Mouse (Mus musculus): ENCODE measurements around the gene Lrrtm4. TPM values are rescaled to one million over a fixed set of nuclear protein-coding genes. Genes with fewer than 3 reads are reported as not detected.
A peak's percentile ranks its signal among the peaks of the same experiment; 100 is the strongest.

Lrrtm4 gene
- polyA plus RNA-seq (2016; fragmentation: Nextera tagmentation; extraction: Ambion mirVana): 4.7 TPM in 2 replicates

- Histone ChIP-seq H3K9ac (peak within 1 kb of the TSS; percentile 44), H3K9me3 (no peaks in the 10 kb centered on the region), H3K27ac (0 out of 2 replicates have a peak within 1 kb of the TSS, but pooled peaks have one; percentile 19), H3K4me2 (peak within 1 kb of the TSS; percentile 71), H3K27me3 (no peaks in the 10 kb centered on the region), H3K36me3 (replicated peaks) (no peaks in the 10 kb centered on the region), H3K4me1 (no peaks in the 10 kb centered on the region), H3K4me3 (replicated peaks) (peak within 1 kb of the TSS; percentile 46)
- ATAC-seq (ENCODE audit: low FRiP score): peak; percentile 86
- WGBS: 3% methylated on average over 6 of the region's 6 CpGs
Observed at GRCm38 (mm10) chr6:80018765-80019164, at the start of gene Lrrtm4. Gene Lrrtm4, plus strand, starts transcription at chr6:80018877.

- no peaks in the 10 kb centered on the region for H3K36me3 ChIP-seq (replicated peaks)
- H3K4me1 ChIP-seq: no peaks in the 10 kb centered on the region
- no peak overlapping the region for H3K27ac ChIP-seq
- peak overlapping the region; percentile 46 for H3K4me3 ChIP-seq (replicated peaks)
- peak; percentile 75 for ATAC-seq (ENCODE audit: low FRiP score)
- H3K9me3 ChIP-seq: no peaks in the 10 kb centered on the region
- WGBS: 4% methylated on average over 13 of the region's 14 CpGs
- peak overlapping the region; percentile 71 for H3K4me2 ChIP-seq
- H3K9ac ChIP-seq: peak overlapping the region; percentile 44
- H3K27me3 ChIP-seq: no peaks in the 10 kb centered on the region
Observed at GRCm38 (mm10) chr6:80019189-80019860, 648 bp downstream of the Lrrtm4 start.

- Histone ChIP-seq H3K27me3 (no peaks in the 10 kb centered on the region), H3K36me3 (replicated peaks) (no peaks in the 10 kb centered on the region), H3K9ac (peak overlapping the region; percentile 44; the same call in 1 of the 2 replicates), H3K27ac (no peak overlapping the region), H3K4me1 (no peaks in the 10 kb centered on the region), H3K9me3 (no peaks in the 10 kb centered on the region), H3K4me3 (replicated peaks) (peak overlapping the region; percentile 46), H3K4me2 (peak overlapping the region; percentile 71)
- 6% methylated on average over 10 of the region's 10 CpGs for WGBS
- peak; percentile 59; the same call in 1 of the 2 replicates for ATAC-seq (ENCODE audit: low FRiP score)
Observed at GRCm38 (mm10) chr6:80019861-80020230, 1.2 kb downstream of the Lrrtm4 start.

GRCm38 (mm10) chr6:80056849-80057248, 38.2 kb downstream of the Lrrtm4 start:
- Histone ChIP-seq H3K4me1 (no peaks in the 10 kb centered on the region), H3K9ac (no peak overlapping the region), H3K9me3 (no peaks in the 10 kb centered on the region), H3K36me3 (replicated peaks) (no peaks in the 10 kb centered on the region), H3K27ac (no peak overlapping the region), H3K4me3 (replicated peaks) (no peak overlapping the region), H3K4me2 (no peak overlapping the region), H3K27me3 (no peaks in the 10 kb centered on the region)
- ATAC-seq (ENCODE audit: low FRiP score): no peak

GRCm38 (mm10) chr6:80078001-80078400, 59.3 kb downstream of the Lrrtm4 start:
- no peaks in the 10 kb centered on the region for H3K4me1 ChIP-seq
- H3K4me2 ChIP-seq: no peak overlapping the region
- H3K9me3 ChIP-seq: no peaks in the 10 kb centered on the region
- no peaks in the 10 kb centered on the region for H3K27me3 ChIP-seq
- H3K4me3 ChIP-seq (replicated peaks): no peak overlapping the region
- no peak overlapping the region for H3K27ac ChIP-seq
- no peak overlapping the region for H3K9ac ChIP-seq
- ATAC-seq (ENCODE audit: low FRiP score): no peak
- H3K36me3 ChIP-seq (replicated peaks): no peaks in the 10 kb centered on the region
- 89% methylated on average over 2 of the region's 2 CpGs for WGBS

GRCm38 (mm10) chr6:80079290-80079689, 60.6 kb downstream of the Lrrtm4 start:
- H3K9me3 ChIP-seq: no peaks in the 10 kb centered on the region
- H3K9ac ChIP-seq: no peak overlapping the region
- H3K36me3 ChIP-seq (replicated peaks): no peaks in the 10 kb centered on the region
- H3K27me3 ChIP-seq: no peaks in the 10 kb centered on the region
- H3K4me2 ChIP-seq: no peak overlapping the region
- H3K4me1 ChIP-seq: no peaks in the 10 kb centered on the region
- H3K27ac ChIP-seq: no peak overlapping the region
- ATAC-seq (ENCODE audit: low FRiP score): no peak
- 88% methylated on average over 6 of the region's 6 CpGs for WGBS
- no peak overlapping the region for H3K4me3 ChIP-seq (replicated peaks)

GRCm38 (mm10) chr6:80094909-80095308, 76.2 kb downstream of the Lrrtm4 start:
- ATAC-seq (ENCODE audit: low FRiP score): no peak
- H3K27ac ChIP-seq: no peak overlapping the region
- 86% methylated on average over 4 of the region's 4 CpGs for WGBS

GRCm38 (mm10) chr6:80105343-80105742, 86.7 kb downstream of the Lrrtm4 start:
- no peaks in the 10 kb centered on the region for H3K27me3 ChIP-seq
- no peaks in the 10 kb centered on the region for H3K4me1 ChIP-seq
- H3K4me2 ChIP-seq: no peak overlapping the region
- 83% methylated on average over 2 of the region's 2 CpGs for WGBS
- H3K4me3 ChIP-seq (replicated peaks): no peak overlapping the region
- no peaks in the 10 kb centered on the region for H3K36me3 ChIP-seq (replicated peaks)
- H3K9me3 ChIP-seq: no peaks in the 10 kb centered on the region
- no peak overlapping the region for H3K9ac ChIP-seq
- H3K27ac ChIP-seq: no peak overlapping the region
- peak; percentile 46; the same call in 1 of the 2 replicates for ATAC-seq (ENCODE audit: low FRiP score)

More at GRCm38 (mm10) chr6:80094909-80095308, 76.2 kb downstream of the Lrrtm4 start:
- no peaks in the 10 kb centered on the region for H3K9me3 ChIP-seq
- no peak overlapping the region for H3K4me2 ChIP-seq
- no peaks in the 10 kb centered on the region for H3K4me1 ChIP-seq
- no peaks in the 10 kb centered on the region for H3K36me3 ChIP-seq (replicated peaks)
- no peak overlapping the region for H3K9ac ChIP-seq
- no peak overlapping the region for H3K4me3 ChIP-seq (replicated peaks)
- no peaks in the 10 kb centered on the region for H3K27me3 ChIP-seq

- no peaks in the 10 kb centered on the region for H3K36me3 ChIP-seq (replicated peaks)
- no peak for ATAC-seq (ENCODE audit: low FRiP score)
- no peaks in the 10 kb centered on the region for H3K27me3 ChIP-seq
- 72% methylated on average over 1 of the region's 1 CpGs for WGBS
- H3K4me2 ChIP-seq: no peak overlapping the region
- no peaks in the 10 kb centered on the region for H3K4me1 ChIP-seq
- no peak overlapping the region for H3K9ac ChIP-seq
- H3K4me3 ChIP-seq (replicated peaks): no peak overlapping the region
- H3K9me3 ChIP-seq: no peaks in the 10 kb centered on the region
- H3K27ac ChIP-seq: no peak overlapping the region
Observed at GRCm38 (mm10) chr6:80105843-80106242, 87.2 kb downstream of the Lrrtm4 start.

- H3K27me3 ChIP-seq: no peaks in the 10 kb centered on the region
- H3K9ac ChIP-seq: no peak overlapping the region
- H3K4me3 ChIP-seq (replicated peaks): no peak overlapping the region
- ATAC-seq (ENCODE audit: low FRiP score): no peak
- 95% methylated on average over 1 of the region's 1 CpGs for WGBS
- H3K36me3 ChIP-seq (replicated peaks): no peaks in the 10 kb centered on the region
- H3K27ac ChIP-seq: no peak overlapping the region
- no peaks in the 10 kb centered on the region for H3K4me1 ChIP-seq
- H3K4me2 ChIP-seq: no peak overlapping the region
- no peaks in the 10 kb centered on the region for H3K9me3 ChIP-seq
Observed at GRCm38 (mm10) chr6:80126419-80126818, 107.7 kb downstream of the Lrrtm4 start.

- Histone ChIP-seq H3K36me3 (replicated peaks) (no peaks in the 10 kb centered on the region), H3K4me3 (replicated peaks) (no peak overlapping the region), H3K4me2 (no peak overlapping the region), H3K9ac (no peak overlapping the region), H3K4me1 (no peaks in the 10 kb centered on the region), H3K27me3 (no peaks in the 10 kb centered on the region), H3K27ac (no peak overlapping the region), H3K9me3 (no peaks in the 10 kb centered on the region)
- 54% methylated on average over 4 of the region's 4 CpGs for WGBS
- no peak for ATAC-seq (ENCODE audit: low FRiP score)
Observed at GRCm38 (mm10) chr6:80162585-80162984, 143.9 kb downstream of the Lrrtm4 start.

- H3K9me3 ChIP-seq: no peaks in the 10 kb centered on the region
- ATAC-seq (ENCODE audit: low FRiP score): no peak
- H3K4me3 ChIP-seq (replicated peaks): no peak overlapping the region
- H3K27ac ChIP-seq: no peak overlapping the region
- 89% methylated on average over 1 of the region's 1 CpGs for WGBS
- no peaks in the 10 kb centered on the region for H3K36me3 ChIP-seq (replicated peaks)
- peaks cover 9% of the 10 kb centered on the region for H3K4me1 ChIP-seq
- H3K9ac ChIP-seq: no peak overlapping the region
- no peak overlapping the region for H3K4me2 ChIP-seq
- no peaks in the 10 kb centered on the region for H3K27me3 ChIP-seq
Observed at GRCm38 (mm10) chr6:80181916-80182315, 163.2 kb downstream of the Lrrtm4 start.

- Histone ChIP-seq H3K9ac (no peak overlapping the region), H3K4me2 (no peak overlapping the region), H3K9me3 (no peaks in the 10 kb centered on the region), H3K4me1 (peaks cover 9% of the 10 kb centered on the region), H3K27ac (no peak overlapping the region), H3K4me3 (replicated peaks) (no peak overlapping the region), H3K27me3 (no peaks in the 10 kb centered on the region), H3K36me3 (replicated peaks) (no peaks in the 10 kb centered on the region)
- ATAC-seq (ENCODE audit: low FRiP score): no peak
- 85% methylated on average over 2 of the region's 2 CpGs for WGBS
Observed at GRCm38 (mm10) chr6:80182353-80182752, 163.7 kb downstream of the Lrrtm4 start.
